Mouse (Mus musculus) gastrocnemius, postnatal 10 days (tissue): ENCODE results near the gene Usp29. TPM values are rescaled to one million over a fixed set of nuclear protein-coding genes. Genes with fewer than 3 reads are reported as not detected.

Source experiments
- DNase-seq: peaks from one replicate; pipeline ENCODE4 v3.0.0; 2021; ENCODE audit warnings: mixed read lengths
- total RNA-seq, 2 experiments: library from RNA; stranded (reverse); gene quantifications; 2 replicates each; pipeline ENCODE4 v1.2.3; 2021

The Usp29 gene
- total RNA-seq, 2 experiments from 2014 or later, result 5.9 to 6.5 TPM

DNA sequence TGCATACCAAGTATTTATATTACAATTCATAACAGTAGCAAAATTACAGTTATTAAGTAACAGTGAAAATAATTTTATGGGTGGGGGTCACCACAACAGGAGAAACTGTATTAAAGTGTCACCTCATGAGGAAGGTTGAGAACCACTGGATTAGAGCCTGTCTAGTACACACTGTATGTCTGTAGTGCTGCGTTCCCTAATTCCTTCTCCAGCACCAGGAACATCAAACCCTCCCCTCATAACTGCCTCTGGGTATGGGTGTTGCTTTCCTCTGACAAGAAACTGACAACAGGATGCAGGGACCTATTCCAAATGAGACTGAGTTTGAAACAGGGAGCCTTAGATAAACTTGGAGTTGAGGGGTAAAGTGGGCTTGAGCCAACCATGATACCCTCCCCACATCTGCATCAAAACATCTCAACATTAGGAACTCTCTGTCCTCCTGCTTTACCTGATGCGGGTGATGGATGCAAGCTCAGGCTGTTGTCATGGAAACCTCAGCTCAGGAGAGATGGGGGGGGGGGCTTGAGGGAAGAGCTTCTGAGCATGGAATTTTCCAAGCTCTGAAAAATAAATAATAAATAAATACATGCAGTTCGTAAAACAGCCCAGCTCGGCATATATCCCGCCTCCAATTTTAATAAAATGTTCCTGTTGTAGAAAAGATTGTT lies 86.5 kb downstream of the Usp29 start:
- no peak for DNase-seq

GRCm38 (mm10) chr7:6820296-6820695 lies 89.9 kb downstream of the Usp29 start:
- no peak for DNase-seq

DNA sequence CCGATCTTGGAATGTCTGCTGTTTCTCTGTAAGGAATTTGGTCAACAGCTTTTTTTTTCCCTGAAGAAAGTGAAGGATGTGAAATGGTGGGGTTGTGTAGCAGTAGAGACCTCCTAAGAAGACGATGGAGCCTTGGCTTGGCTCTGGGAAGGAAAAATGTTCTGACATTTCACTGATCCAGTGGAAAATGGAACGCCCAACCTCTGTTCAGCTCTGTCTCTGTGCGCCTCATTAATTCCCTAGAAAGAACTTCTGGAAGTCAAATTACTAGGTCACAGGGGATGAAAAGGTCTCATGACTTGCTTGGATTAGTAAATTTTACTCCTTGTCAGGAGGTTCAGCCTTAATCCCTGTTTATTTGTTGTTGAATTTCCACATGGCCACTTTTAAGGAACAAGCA lies 92.3 kb downstream of the Usp29 start:
- no peak for DNase-seq

GRCm38 (mm10) chr7:6823673-6824072 lies 93.3 kb downstream of the Usp29 start:
- no peak for DNase-seq

DNA sequence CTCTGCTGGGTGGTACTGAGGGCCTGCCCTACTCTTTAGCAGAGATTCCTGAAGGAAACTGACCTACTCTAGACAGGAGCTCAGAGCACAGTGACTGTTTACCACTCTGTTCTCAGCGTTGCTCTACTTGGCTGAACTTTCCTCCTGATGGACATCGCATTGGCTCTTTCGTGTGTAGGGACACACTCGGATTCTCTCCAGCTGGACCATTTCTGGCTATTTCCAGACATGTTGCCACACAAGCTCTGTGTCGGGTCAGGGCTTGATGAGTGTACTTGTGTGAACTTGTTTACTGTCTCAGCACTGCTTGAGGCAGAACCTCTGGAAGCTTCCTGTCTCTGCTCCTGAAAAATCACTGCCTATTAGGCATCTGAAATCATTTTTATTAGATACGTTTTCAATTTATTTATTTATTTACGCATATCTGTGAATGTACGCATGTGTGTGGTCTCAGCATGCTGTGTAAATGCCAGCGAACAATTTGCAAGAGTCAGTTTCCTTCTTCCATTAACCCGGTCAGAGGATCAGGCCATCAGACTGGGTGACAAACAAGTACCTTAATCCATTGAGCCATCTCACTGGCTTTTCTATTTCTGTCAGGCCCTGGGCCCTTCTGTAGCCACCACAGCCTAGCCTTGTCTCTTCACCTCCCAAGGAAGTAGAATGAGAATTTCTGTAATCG lies 95.7 kb downstream of the Usp29 start:
- DNase-seq, result peak; percentile 28

DNA sequence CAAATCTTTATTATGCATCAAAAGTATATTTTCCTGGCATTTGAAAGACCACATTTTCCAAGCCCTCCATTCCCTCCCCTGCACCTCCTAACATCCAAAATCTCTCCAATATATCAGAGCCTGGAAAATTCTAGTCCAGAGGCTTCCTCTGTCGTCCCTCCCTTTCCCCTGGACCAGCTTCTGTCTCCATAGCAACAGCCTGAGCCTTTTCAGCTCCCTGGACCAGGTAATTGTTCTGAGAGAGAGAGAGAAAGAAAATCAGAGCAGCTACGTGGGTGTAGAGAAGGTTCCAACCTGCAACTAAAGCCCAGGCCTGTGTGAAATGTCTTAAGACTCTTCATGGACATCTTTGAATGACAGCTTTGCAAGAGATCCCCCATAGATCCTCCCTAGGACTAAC lies 98.8 kb downstream of the Usp29 start:
- no peak for DNase-seq

GRCm38 (mm10) chr7:6834950-6835349 lies 104.6 kb downstream of the Usp29 start:
- DNase-seq, result no peak

DNA sequence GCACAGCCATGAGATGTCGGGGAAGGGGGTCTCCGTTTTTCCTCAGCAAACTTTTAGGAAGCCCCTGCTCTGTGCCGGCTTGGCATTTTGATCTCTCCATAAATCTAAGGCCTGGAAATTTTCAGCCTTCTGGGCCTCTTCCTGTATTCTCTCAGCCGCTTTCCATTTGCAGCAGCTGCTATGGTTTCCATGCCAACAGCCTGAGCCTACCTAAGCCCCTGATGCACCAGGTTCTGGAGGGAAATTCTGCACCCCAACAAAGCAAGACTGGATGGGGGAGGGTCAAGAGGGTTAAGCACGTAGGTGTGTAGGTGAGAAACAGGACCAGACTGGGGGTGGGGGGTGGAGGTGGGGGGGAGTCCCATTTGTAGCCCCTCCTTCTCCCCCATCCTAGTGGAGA lies 105.0 kb downstream of the Usp29 start:
- no peak for DNase-seq

DNA sequence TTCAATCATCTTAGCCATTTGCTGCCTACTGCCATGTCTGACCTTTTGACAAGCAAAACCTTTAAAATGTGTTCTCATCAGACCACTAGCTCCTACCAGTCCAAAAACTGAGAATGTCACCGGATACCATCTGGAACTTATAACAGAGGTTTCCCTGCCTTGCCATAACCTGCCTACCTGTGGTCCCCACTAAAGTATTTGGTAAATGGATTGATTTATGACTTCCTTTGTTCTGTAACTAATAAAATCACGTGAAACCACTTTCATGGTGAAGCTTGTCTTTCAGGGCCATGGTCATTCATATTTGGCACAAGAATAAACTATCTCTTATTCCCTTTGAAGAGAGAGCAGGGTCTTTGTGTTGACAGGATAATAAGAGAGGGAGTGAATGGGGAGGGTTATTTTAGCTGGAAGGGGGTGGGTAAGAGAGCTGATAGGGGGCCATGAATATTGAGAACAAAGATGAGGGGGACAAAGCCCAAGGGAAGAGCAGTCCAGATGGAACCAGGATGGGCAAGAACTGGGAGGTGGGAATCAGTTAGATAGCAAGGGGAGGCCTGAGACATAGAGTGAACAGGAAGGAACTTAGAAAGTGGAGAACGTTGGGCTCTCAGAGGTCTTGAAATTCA lies 107.0 kb downstream of the Usp29 start:
- DNase-seq, result no peak

- DNase-seq, result no peak
Measured at GRCm38 (mm10) chr7:6837926-6838554, 107.7 kb downstream of the Usp29 start.

- DNase-seq, result peak; percentile 40
Measured at GRCm38 (mm10) chr7:6840860-6841259, 110.5 kb downstream of the Usp29 start.

GRCm38 (mm10) chr7:6849495-6849894 lies 119.1 kb downstream of the Usp29 start:
- no peak for DNase-seq

GRCm38 (mm10) chr7:6850321-6850720 lies 119.9 kb downstream of the Usp29 start:
- DNase-seq, result no peak

- DNase-seq, result no peak
Measured at GRCm38 (mm10) chr7:6851256-6851655, 120.9 kb downstream of the Usp29 start.

GRCm38 (mm10) chr7:6851717-6852503 lies 121.5 kb downstream of the Usp29 start:
- no peak for DNase-seq

GRCm38 (mm10) chr7:6855613-6856405 lies 125.4 kb downstream of the Usp29 start:
- no peak for DNase-seq

DNA sequence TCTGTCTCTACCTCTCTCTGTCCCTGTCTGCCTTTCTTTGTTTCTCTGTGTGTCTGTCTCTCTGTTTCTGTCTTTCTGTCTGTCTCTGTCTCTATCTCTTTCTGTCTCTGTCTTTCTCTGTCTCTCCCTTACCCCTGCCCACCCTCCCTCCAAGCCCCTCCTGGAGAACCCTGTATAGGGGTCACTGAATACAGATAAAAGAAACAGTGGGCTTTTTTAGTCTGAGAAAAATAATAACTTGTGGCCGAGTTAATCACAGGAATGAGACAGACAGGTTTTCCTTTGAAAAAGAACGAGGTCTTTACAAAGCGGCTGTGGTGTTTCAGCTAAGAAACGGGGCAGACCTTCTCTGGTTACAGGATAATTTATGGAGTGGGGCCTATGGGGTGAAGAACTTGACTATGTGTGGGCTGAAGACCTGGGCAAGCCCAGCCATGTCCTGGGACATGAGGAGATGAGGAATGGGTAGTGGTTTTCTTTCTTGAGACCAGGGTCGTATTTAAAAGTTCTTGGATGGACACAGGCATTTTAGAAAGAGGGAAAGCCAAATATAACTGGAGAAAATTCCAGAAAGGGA lies 128.4 kb downstream of the Usp29 start:
- no peak for DNase-seq

DNA sequence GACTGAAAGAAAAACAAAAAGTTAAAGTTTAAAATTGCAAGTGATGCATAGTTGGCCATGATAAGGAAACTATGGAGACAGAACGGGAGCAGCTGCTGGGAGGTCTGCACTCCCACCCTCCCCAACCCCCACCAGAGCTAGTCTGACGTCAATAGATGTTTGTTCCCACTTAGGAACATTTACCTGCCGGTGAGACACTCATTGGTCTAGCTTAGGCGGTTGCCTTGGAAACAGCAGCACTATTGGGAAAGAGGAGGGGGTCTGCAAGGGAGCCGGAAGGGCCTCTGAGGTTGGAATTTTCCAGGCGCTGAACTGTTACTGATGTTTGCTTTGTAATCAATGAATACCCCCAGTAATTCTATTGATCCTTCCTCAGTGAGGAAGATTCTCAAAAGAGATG lies 130.3 kb downstream of the Usp29 start:
- no peak for DNase-seq

DNA sequence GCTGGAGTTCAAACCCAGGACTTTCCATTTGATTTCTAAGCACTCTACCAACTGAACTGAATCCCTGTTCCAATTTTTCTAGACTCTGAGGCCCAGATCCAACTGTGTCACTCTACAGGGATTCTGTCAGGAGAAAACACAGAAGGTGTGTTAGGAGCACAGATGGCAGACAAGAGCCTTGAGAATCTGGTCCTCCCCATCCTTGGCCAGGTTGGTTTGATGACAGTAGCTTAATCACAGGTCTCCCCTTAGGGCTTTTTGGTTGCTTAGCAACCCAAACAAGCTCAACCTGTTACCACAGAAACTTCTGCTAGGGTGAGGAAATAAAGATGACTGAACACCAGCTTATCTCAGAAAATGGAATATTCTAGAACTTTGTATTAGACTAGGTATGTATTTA lies 136.0 kb downstream of the Usp29 start:
- no peak for DNase-seq

DNA sequence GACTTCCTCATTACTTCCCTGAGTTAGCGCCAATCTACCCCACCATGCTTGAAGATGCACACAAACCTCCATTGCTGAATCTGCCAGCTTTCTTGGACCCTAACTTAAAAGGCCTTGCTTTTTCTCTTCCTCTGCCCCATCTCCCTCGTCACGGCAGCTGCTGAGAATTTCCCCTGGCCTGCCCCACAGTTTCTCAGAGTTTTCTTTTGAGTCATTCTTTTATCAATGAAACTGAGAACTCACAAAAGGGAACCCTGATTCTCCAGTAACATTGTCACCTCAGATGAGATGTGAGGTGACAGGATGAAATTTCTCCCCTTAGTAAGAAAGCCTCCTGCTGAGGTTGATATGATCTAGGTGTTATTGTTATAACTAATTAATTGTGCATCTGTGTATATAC lies 138.5 kb downstream of the Usp29 start:
- DNase-seq, result no peak

DNA sequence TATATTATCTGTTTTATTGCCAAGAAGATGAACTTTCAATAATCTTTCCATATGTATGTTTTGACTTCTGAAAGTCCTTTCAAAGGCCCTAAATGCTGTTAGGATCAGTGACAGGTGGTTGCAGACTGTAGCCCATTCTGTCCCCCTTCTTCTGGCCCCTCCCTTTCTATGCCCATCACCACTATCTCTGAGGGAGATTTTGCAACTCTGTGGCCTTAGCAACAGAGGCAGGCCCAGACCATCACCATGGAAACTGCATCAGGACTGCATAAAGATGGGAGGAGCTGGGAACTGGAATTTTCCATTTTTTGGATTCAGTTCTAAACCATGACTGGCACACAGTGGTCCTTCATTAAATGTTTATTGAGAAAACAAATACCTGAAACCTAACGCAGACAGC lies 139.2 kb downstream of the Usp29 start:
- no peak for DNase-seq
